In the genomic region with DNA sequence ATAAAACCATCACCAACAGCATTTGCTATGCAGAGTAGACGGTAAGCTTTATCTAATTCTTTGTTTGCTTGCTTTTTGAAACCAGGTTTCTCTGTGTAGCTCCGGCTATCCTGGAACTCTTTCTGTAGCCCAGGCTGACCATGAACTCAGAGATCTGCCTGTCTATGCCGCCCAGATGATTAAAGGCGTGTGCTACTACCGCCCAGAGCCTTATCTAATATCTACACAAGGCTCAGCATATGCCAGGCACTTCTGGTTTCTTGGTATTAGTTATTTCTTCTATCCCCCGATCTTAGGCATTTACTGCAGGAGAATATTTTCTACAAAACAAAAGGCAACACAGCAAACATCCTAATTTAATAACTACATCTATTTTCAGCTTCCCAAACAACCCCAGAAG, we compare ENCODE assay signal across 1 mouse cellular context.
TF ChIP-seq lines count a peak whose summit lies in the region.

No protein-coding gene starts in this region.

TF ChIP-seq in MEL, 35 proteins besides CTCF, POLR2A, EP300 and RAD21 (continued from another document):
- TF ChIP-seq KAT2A (conservative IDR thresholded peaks at IDR 0.05; ENCODE audit: low read depth, low read length) (no peak), CHD1 (IDR thresholded peaks at IDR 0.05; ENCODE audit: low read depth, low read length) (no peak), NRF1 (IDR thresholded peaks at IDR 0.05; ENCODE audit: insufficient read depth, low read depth, low read length, poor library complexity, severe bottlenecking) (no peak), MAX (IDR thresholded peaks at IDR 0.05; ENCODE audit: low read length) (no peak), USF2 (IDR thresholded peaks at IDR 0.05; ENCODE audit: borderline replicate concordance in 1 of 2, insufficient read depth in 1 of 2, low read depth in 1 of 2, low read length in 2 of 2) (no peak), GABPA (IDR thresholded peaks at IDR 0.05; ENCODE audit: low read depth, low read length) (no peak), MYC (IDR thresholded peaks at IDR 0.05; ENCODE audit: low read depth, low read length) (0 out of 2 replicates have a peak, but pooled peaks have one; percentile 38), ZNF384 (IDR thresholded peaks at IDR 0.05; ENCODE audit: low read depth, low read length) (no peak), UBTF (IDR thresholded peaks at IDR 0.05; ENCODE audit: borderline replicate concordance, insufficient read depth, low read depth, low read length) (no peak), JUND (IDR thresholded peaks at IDR 0.05; ENCODE audit: low read depth, low read length) (no peak), POLR2AphosphoS5 (IDR thresholded peaks at IDR 0.05; ENCODE audit: borderline replicate concordance, low read depth, low read length) (no peak)
TF ChIP-seq in MEL: peak in this region for 5.
